Mouse (Mus musculus): ENCODE measurements around the gene Hdac7. TPM values are rescaled to one million over a fixed set of nuclear protein-coding genes. Genes with fewer than 3 reads are reported as not detected.

Gene Hdac7
- polyA plus RNA-seq, 1 experiment from 2014 or later: 16.7 TPM

DNA sequence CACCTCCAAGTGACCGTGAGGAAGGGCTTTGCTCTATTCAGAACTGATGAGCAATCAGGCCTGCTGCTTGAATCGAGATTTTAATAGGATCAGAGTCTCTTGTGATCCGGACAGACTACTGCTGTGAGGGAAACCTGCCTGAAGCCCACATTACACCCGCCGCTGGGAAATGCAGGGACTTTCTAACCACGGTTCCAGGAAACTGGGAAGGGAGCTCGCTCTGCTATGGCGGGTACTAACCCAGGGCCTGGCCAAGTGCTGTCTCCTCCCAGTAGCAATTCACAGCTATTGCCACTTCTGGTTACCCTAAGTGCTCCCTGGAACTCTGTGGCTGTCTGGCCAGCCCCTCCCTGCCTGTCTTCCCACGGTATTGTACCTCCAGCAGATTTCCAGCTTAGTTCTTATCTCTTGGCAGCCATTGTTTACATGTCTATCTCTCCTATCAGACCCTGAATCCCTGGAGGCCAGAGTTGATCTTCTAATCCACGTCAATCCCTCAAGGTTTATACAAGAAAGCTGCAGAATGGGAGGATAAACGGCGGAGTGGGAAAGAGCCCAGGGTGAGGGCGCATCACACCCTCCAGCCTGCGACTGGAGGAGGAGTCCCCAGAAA is 18.7 kb upstream of the Hdac7 start:
- WGBS: 28% methylated on average over 14 of the region's 14 CpGs
- Histone ChIP-seq H3K4me2 (peak overlapping the region; percentile 4; the same call in 1 of the 2 replicates), H3K4me1 (ENCODE audit: control insufficient read depth, insufficient read depth, low read length) (peaks cover 3% of the 10 kb centered on the region; the same call in 1 of the 2 replicates), H3K9me3 (ENCODE audit: control insufficient read depth, low read length) (peaks cover 2% of the 10 kb centered on the region; the same call in 1 of the 2 replicates), H3K36me3 (ENCODE audit: control insufficient read depth, insufficient read depth, low read length) (no peaks in the 10 kb centered on the region), H3K4me3 (ENCODE audit: low read depth, low read length) (no peak overlapping the region), H3K27me3 (ENCODE audit: control insufficient read depth, insufficient read depth, low read length) (no peaks in the 10 kb centered on the region), H3K9ac (ENCODE audit: low read length) (no peak overlapping the region; the same call in 1 of the 2 replicates), H3K27ac (ENCODE audit: low read depth, low read length) (no peak overlapping the region)
- DNase-seq (ENCODE audit: low spot score, missing footprints) (peak; percentile 88), ATAC-seq (ENCODE audit: low FRiP score) (no peak)

DNA sequence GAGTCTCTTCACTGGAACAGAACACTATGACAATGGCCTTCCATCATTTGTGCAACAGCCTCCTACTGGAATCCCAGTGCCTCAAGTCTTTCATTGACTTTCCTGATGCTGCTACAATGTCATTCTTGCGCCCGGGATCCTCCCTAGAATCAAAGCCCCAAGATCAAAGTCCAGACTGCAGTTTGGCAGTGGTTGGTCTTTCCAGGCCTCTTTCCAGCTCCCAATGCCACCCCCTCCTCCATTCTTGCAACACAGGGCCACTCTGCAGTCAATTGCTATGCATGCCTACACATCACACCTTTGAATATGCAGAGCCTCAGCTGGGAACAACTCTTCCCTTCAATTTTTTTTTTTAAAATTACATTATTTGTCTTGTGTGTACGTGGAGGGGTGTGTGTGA is 16.1 kb upstream of the Hdac7 start:
- DNase-seq (ENCODE audit: low spot score, missing footprints) (no peak), ATAC-seq (ENCODE audit: low FRiP score) (no peak)
- Histone ChIP-seq H3K4me3 (ENCODE audit: low read depth, low read length) (no peak overlapping the region), H3K9ac (ENCODE audit: low read length) (no peak overlapping the region), H3K27me3 (ENCODE audit: control insufficient read depth, insufficient read depth, low read length) (no peaks in the 10 kb centered on the region), H3K27ac (ENCODE audit: low read depth, low read length) (no peak overlapping the region; the same call in 1 of the 2 replicates), H3K4me1 (ENCODE audit: control insufficient read depth, insufficient read depth, low read length) (peaks cover 3% of the 10 kb centered on the region; the same call in 1 of the 2 replicates), H3K36me3 (ENCODE audit: control insufficient read depth, insufficient read depth, low read length) (no peaks in the 10 kb centered on the region), H3K9me3 (ENCODE audit: control insufficient read depth, low read length) (no peaks in the 10 kb centered on the region), H3K4me2 (no peak overlapping the region)
- WGBS: 81% methylated on average over 3 of the region's 3 CpGs

DNA sequence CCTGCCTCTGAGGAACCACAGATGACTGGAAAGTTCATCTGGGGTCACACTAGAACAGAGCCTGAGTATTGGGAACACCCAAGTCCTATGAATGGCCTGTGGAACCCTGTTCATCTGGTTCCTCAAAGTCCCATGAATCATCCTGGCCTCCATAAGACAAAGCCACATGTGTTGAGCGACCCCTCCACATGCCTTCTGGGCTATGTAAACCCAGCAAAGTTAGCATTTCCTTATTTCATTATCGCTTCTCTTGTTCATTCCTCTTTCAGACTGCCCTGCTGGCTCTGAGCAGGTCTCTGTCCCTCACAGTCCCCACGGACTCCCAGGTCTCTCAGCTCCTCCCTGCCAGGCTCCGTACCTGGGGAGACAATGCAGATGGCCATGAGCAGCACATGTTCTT is 14.1 kb upstream of the Hdac7 start:
- 83% methylated on average over 4 of the region's 4 CpGs for WGBS
- Histone ChIP-seq H3K36me3 (ENCODE audit: control insufficient read depth, insufficient read depth, low read length) (no peaks in the 10 kb centered on the region), H3K9ac (ENCODE audit: low read length) (no peak overlapping the region), H3K27ac (ENCODE audit: low read depth, low read length) (no peak overlapping the region), H3K4me2 (no peak overlapping the region), H3K4me1 (ENCODE audit: control insufficient read depth, insufficient read depth, low read length) (peaks cover 3% of the 10 kb centered on the region; the same call in 1 of the 2 replicates), H3K9me3 (ENCODE audit: control insufficient read depth, low read length) (no peaks in the 10 kb centered on the region), H3K4me3 (ENCODE audit: low read depth, low read length) (no peak overlapping the region), H3K27me3 (ENCODE audit: control insufficient read depth, insufficient read depth, low read length) (no peaks in the 10 kb centered on the region)
- DNase-seq (ENCODE audit: low spot score, missing footprints) (no peak), ATAC-seq (ENCODE audit: low FRiP score) (no peak)

DNA sequence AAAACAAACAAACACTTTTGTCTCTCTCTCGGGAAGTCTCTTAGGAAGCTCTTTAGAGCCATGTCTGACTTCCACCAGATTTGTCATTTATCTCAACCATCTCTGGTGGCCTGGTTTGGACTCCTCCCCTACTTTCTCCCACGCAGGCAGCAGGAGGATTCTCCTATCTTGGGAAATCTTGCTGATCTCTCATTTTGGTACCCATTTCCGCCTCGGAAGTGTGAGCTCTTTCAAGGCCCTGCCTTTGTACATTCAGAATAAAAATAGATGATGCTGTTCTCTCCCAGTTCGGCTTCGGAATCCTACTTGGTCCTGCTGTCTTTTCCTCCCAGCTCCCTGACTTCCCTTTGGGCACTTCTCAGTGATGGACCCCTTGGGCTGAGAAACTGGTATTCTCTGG is 10.2 kb upstream of the Hdac7 start:
- Histone ChIP-seq H3K4me3 (ENCODE audit: low read depth, low read length) (no peak overlapping the region), H3K9me3 (ENCODE audit: control insufficient read depth, low read length) (no peaks in the 10 kb centered on the region), H3K4me2 (no peak overlapping the region), H3K27me3 (ENCODE audit: control insufficient read depth, insufficient read depth, low read length) (no peaks in the 10 kb centered on the region), H3K36me3 (ENCODE audit: control insufficient read depth, insufficient read depth, low read length) (no peaks in the 10 kb centered on the region), H3K27ac (ENCODE audit: low read depth, low read length) (no peak overlapping the region), H3K4me1 (ENCODE audit: control insufficient read depth, insufficient read depth, low read length) (no peaks in the 10 kb centered on the region), H3K9ac (ENCODE audit: low read length) (no peak overlapping the region)
- no peak for DNase-seq (ENCODE audit: low spot score, missing footprints)
- 75% methylated on average over 6 of the region's 6 CpGs for WGBS
- no peak for ATAC-seq (ENCODE audit: low FRiP score)

DNA sequence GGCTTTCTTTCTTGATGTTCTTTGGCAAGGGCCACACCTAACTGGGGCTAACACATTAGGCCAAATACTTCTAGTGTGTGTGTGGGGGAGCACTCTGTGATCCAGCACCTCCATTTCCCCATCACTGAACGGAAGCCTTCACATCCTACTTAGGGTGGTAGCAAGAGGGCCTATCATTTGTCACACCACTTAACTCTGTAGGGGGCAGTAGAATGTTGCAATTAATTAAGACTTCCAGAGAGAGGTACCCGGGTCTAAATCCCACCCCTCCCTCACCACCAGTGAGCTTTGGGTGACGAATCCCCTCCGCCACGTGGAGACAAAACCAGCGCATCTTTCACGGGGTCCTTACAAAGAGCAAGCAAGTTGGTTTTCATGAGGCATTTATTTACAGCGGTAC is 9.8 kb upstream of the Hdac7 start:
- Histone ChIP-seq H3K4me3 (ENCODE audit: low read depth, low read length) (no peak overlapping the region), H3K27ac (ENCODE audit: low read depth, low read length) (no peak overlapping the region), H3K9me3 (ENCODE audit: control insufficient read depth, low read length) (no peaks in the 10 kb centered on the region), H3K27me3 (ENCODE audit: control insufficient read depth, insufficient read depth, low read length) (no peaks in the 10 kb centered on the region), H3K36me3 (ENCODE audit: control insufficient read depth, insufficient read depth, low read length) (no peaks in the 10 kb centered on the region), H3K9ac (ENCODE audit: low read length) (no peak overlapping the region), H3K4me1 (ENCODE audit: control insufficient read depth, insufficient read depth, low read length) (no peaks in the 10 kb centered on the region), H3K4me2 (no peak overlapping the region)
- WGBS: 55% methylated on average over 8 of the region's 8 CpGs
- no peak for ATAC-seq (ENCODE audit: low FRiP score)
- no peak for DNase-seq (ENCODE audit: low spot score, missing footprints)

DNA sequence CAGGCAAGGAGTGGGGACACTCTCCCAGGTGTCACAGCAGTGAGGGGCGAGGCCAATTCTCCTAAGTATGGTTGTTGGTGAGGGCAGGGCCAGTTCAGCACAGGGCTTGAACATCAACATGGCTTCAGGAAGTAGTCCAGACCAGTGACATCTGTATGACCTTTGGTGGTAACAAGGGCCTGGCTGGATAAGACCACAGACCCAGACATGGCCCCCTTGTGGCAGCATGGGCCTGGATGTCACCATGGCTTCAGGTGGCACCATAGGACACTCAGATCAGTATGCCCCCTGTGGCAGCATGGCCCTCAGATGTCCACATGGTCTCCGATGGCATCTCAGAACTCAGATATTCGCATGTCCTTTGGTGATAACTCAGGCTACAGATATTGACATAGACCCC is 8.0 kb upstream of the Hdac7 start:
- no peaks in the 10 kb centered on the region for H3K9me3 ChIP-seq (ENCODE audit: control insufficient read depth, low read length)
- no peaks in the 10 kb centered on the region for H3K27me3 ChIP-seq (ENCODE audit: control insufficient read depth, insufficient read depth, low read length)
- H3K27ac ChIP-seq (ENCODE audit: low read depth, low read length): no peak overlapping the region
- 85% methylated on average over 3 of the region's 3 CpGs for WGBS
- H3K36me3 ChIP-seq (ENCODE audit: control insufficient read depth, insufficient read depth, low read length): no peaks in the 10 kb centered on the region
- no peak for DNase-seq (ENCODE audit: low spot score, missing footprints)
- ATAC-seq (ENCODE audit: low FRiP score): no peak
- H3K4me1 ChIP-seq (ENCODE audit: control insufficient read depth, insufficient read depth, low read length): no peaks in the 10 kb centered on the region
- no peak overlapping the region for H3K4me2 ChIP-seq
- H3K9ac ChIP-seq (ENCODE audit: low read length): no peak overlapping the region
- no peak overlapping the region for H3K4me3 ChIP-seq (ENCODE audit: low read depth, low read length)

DNA sequence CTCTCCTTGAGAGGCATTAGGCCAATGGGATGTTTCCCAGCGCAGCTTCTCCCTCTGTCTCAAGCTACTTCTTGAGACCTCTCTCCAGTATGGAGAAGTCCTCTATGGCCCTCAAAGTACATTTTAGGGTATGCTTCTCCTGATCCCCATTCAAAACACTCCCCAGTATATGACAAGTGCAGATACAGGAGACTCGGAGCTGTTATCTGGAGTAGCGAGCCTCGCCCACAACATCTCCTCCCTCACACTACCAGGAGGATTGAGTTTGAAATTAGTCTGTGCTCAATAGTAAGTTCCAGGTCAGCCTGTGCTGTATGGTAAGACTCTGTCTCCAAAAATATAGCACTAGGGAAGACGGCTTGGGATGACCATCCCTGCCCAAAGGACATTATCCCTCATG is 6.7 kb upstream of the Hdac7 start:
- Histone ChIP-seq H3K27me3 (ENCODE audit: control insufficient read depth, insufficient read depth, low read length) (no peaks in the 10 kb centered on the region), H3K27ac (ENCODE audit: low read depth, low read length) (no peak overlapping the region), H3K4me2 (no peak overlapping the region), H3K9ac (ENCODE audit: low read length) (no peak overlapping the region), H3K9me3 (ENCODE audit: control insufficient read depth, low read length) (no peaks in the 10 kb centered on the region), H3K36me3 (ENCODE audit: control insufficient read depth, insufficient read depth, low read length) (no peaks in the 10 kb centered on the region), H3K4me3 (ENCODE audit: low read depth, low read length) (no peak overlapping the region), H3K4me1 (ENCODE audit: control insufficient read depth, insufficient read depth, low read length) (no peaks in the 10 kb centered on the region)
- DNase-seq (ENCODE audit: low spot score, missing footprints): no peak
- WGBS: 87% methylated on average over 5 of the region's 5 CpGs
- ATAC-seq (ENCODE audit: low FRiP score): no peak

DNA sequence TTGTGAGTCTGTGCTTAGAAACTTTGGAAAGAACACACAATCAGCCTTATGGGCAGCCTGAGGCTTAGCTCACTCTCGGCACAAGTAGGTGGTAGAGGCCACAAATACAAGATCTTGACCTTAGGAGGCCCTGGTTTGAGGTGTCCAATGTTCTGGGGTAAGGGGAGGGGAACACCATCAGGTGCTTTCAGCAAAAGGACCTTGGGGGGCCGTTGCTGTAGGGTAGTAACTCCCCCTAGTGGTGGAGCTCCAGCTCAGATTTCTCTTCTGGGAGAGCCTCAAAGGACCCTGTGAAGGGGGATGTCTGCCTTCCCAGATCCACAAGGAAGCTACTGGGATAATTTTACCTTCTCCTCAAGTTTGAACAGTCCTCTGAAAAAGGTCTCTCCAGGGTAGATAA is 6.1 kb upstream of the Hdac7 start:
- WGBS: 7% methylated on average over 2 of the region's 2 CpGs
- no peak for DNase-seq (ENCODE audit: low spot score, missing footprints)

DNA sequence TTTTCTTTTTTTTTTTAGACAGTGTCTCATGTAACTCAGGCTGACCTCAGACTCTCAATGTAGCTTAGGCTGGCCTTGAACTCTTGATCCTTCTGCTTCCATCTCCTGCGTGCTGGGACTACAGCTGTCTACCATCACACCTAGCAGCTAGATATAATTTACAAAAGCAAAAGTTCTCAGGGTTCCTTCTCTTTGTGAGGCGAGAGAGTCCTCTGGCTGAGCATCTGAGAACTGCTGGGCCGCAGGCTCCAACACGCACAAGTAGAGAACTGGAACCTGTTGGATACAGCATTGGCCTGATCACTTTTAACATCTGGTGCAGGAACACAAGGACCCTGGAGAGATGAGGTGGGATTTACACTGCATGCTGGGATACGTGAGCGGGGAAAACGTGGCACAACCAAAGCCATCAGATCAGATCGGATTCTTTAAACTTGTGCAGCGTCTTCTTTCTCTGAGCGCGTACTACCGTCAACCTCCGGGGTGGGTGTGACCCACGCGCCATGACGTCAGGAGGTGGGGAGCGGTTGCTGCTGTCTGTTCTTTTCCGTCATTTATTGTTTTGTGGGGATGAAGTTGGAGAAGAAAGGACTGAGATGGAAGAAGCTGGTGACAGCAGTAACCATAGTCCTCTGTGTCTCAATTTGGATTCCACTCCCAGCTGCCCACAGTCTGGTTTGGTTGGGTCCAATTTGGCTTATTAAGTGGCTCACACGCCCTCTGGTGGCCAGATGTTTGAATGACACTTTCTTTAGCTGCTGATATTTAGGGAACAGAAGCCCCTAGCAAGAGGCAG is 5.0 kb upstream of the Hdac7 start:
- H3K4me3 ChIP-seq (ENCODE audit: low read depth, low read length): peak overlapping the region; percentile 25
- 7% methylated on average over 19 of the region's 19 CpGs for WGBS
- H3K9me3 ChIP-seq (ENCODE audit: control insufficient read depth, low read length): no peaks in the 10 kb centered on the region
- H3K36me3 ChIP-seq (ENCODE audit: control insufficient read depth, insufficient read depth, low read length): no peaks in the 10 kb centered on the region
- no peaks in the 10 kb centered on the region for H3K4me1 ChIP-seq (ENCODE audit: control insufficient read depth, insufficient read depth, low read length)
- ATAC-seq (ENCODE audit: low FRiP score) (peak; percentile 77), DNase-seq (ENCODE audit: low spot score, missing footprints) (peak; percentile 99)
- peak overlapping the region; percentile 46 for H3K4me2 ChIP-seq
- peak overlapping the region; percentile 4; the same call in 1 of the 2 replicates for H3K9ac ChIP-seq (ENCODE audit: low read length)
- H3K27me3 ChIP-seq (ENCODE audit: control insufficient read depth, insufficient read depth, low read length): no peaks in the 10 kb centered on the region
- H3K27ac ChIP-seq (ENCODE audit: low read depth, low read length): no peak overlapping the region

More for the DNA sequence above, 6.1 kb upstream of the Hdac7 start:
- Histone ChIP-seq H3K36me3 (ENCODE audit: control insufficient read depth, insufficient read depth, low read length) (no peaks in the 10 kb centered on the region), H3K9me3 (ENCODE audit: control insufficient read depth, low read length) (no peaks in the 10 kb centered on the region), H3K4me3 (ENCODE audit: low read depth, low read length) (no peak overlapping the region), H3K4me2 (no peak overlapping the region), H3K27ac (ENCODE audit: low read depth, low read length) (no peak overlapping the region), H3K9ac (ENCODE audit: low read length) (no peak overlapping the region), H3K4me1 (ENCODE audit: control insufficient read depth, insufficient read depth, low read length) (no peaks in the 10 kb centered on the region), H3K27me3 (ENCODE audit: control insufficient read depth, insufficient read depth, low read length) (no peaks in the 10 kb centered on the region)
- ATAC-seq (ENCODE audit: low FRiP score): no peak
